Mouse (Mus musculus): ENCODE data around the gene Apoa4. TPM values are rescaled to one million over a fixed set of nuclear protein-coding genes. Genes with fewer than 3 reads are reported as not detected.

Apoa4 gene
- polyA plus RNA-seq, 1 experiment from 2014 or later = not detected

- no peaks in the 10 kb centered on the region for H3K4me1 ChIP-seq
- ATAC-seq (ENCODE audit: low FRiP score) = no peak
- WGBS = 92% methylated on average over 4 of the region's 4 CpGs
- no peaks in the 10 kb centered on the region for H3K27me3 ChIP-seq
- no peak overlapping the region for H3K4me3 ChIP-seq (replicated peaks)
- peaks cover 39% of the 10 kb centered on the region for H3K36me3 ChIP-seq (replicated peaks)
- H3K9me3 ChIP-seq = no peaks in the 10 kb centered on the region
- no peak overlapping the region for H3K9ac ChIP-seq
- no peak overlapping the region for H3K27ac ChIP-seq
- H3K4me2 ChIP-seq = no peak overlapping the region
Observed at GRCm38 (mm10) chr9:46214276-46214675, 26.2 kb upstream of the Apoa4 start.

GRCm38 (mm10) chr9:46214946-46215337 is 25.6 kb upstream of the Apoa4 start:
- Histone ChIP-seq H3K27ac (no peak overlapping the region), H3K9me3 (no peaks in the 10 kb centered on the region), H3K4me2 (no peak overlapping the region), H3K27me3 (no peaks in the 10 kb centered on the region), H3K4me1 (no peaks in the 10 kb centered on the region), H3K36me3 (replicated peaks) (peaks cover 36% of the 10 kb centered on the region), H3K9ac (no peak overlapping the region), H3K4me3 (replicated peaks) (no peak overlapping the region)
- WGBS = 93% methylated on average over 10 of the region's 10 CpGs
- no peak for ATAC-seq (ENCODE audit: low FRiP score)

- H3K4me1 ChIP-seq = no peaks in the 10 kb centered on the region
- H3K36me3 ChIP-seq (replicated peaks) = peaks cover 39% of the 10 kb centered on the region
- no peak overlapping the region for H3K4me2 ChIP-seq
- H3K4me3 ChIP-seq (replicated peaks) = no peak overlapping the region
- 88% methylated on average over 11 of the region's 11 CpGs for WGBS
- no peak for ATAC-seq (ENCODE audit: low FRiP score)
- H3K9ac ChIP-seq = no peak overlapping the region
- H3K9me3 ChIP-seq = no peaks in the 10 kb centered on the region
- H3K27ac ChIP-seq = no peak overlapping the region
- no peaks in the 10 kb centered on the region for H3K27me3 ChIP-seq
Observed at GRCm38 (mm10) chr9:46215338-46216322, 24.9 kb upstream of the Apoa4 start.

GRCm38 (mm10) chr9:46216744-46217470 is 23.6 kb upstream of the Apoa4 start:
- Histone ChIP-seq H3K36me3 (replicated peaks) (peaks cover 40% of the 10 kb centered on the region), H3K4me2 (no peak overlapping the region), H3K27me3 (no peaks in the 10 kb centered on the region), H3K27ac (no peak overlapping the region), H3K9ac (no peak overlapping the region), H3K4me1 (no peaks in the 10 kb centered on the region), H3K9me3 (no peaks in the 10 kb centered on the region), H3K4me3 (replicated peaks) (no peak overlapping the region)
- 94% methylated on average over 13 of the region's 13 CpGs for WGBS
- no peak for ATAC-seq (ENCODE audit: low FRiP score)

GRCm38 (mm10) chr9:46218176-46218575 is 22.3 kb upstream of the Apoa4 start:
- no peaks in the 10 kb centered on the region for H3K4me1 ChIP-seq
- H3K9ac ChIP-seq = no peak overlapping the region
- WGBS = 77% methylated on average over 9 of the region's 9 CpGs
- H3K4me3 ChIP-seq (replicated peaks) = no peak overlapping the region
- no peaks in the 10 kb centered on the region for H3K9me3 ChIP-seq
- H3K4me2 ChIP-seq = no peak overlapping the region
- no peak for ATAC-seq (ENCODE audit: low FRiP score)
- H3K27ac ChIP-seq = no peak overlapping the region
- peaks cover 38% of the 10 kb centered on the region for H3K36me3 ChIP-seq (replicated peaks)
- H3K27me3 ChIP-seq = no peaks in the 10 kb centered on the region

- WGBS = 88% methylated on average over 6 of the region's 6 CpGs
- Histone ChIP-seq H3K4me3 (replicated peaks) (no peak overlapping the region), H3K4me1 (no peaks in the 10 kb centered on the region), H3K36me3 (replicated peaks) (peaks cover 34% of the 10 kb centered on the region), H3K4me2 (no peak overlapping the region), H3K9me3 (no peaks in the 10 kb centered on the region), H3K9ac (no peak overlapping the region), H3K27ac (no peak overlapping the region), H3K27me3 (no peaks in the 10 kb centered on the region)
- no peak for ATAC-seq (ENCODE audit: low FRiP score)
Observed at GRCm38 (mm10) chr9:46223090-46223489, 17.4 kb upstream of the Apoa4 start.

GRCm38 (mm10) chr9:46224101-46224500 is 16.4 kb upstream of the Apoa4 start:
- H3K4me3 ChIP-seq (replicated peaks) = no peak overlapping the region
- no peaks in the 10 kb centered on the region for H3K4me1 ChIP-seq
- WGBS = 90% methylated on average over 3 of the region's 3 CpGs
- ATAC-seq (ENCODE audit: low FRiP score) = no peak
- H3K9ac ChIP-seq = no peak overlapping the region
- no peaks in the 10 kb centered on the region for H3K9me3 ChIP-seq
- no peak overlapping the region for H3K4me2 ChIP-seq
- peaks cover 7% of the 10 kb centered on the region; the same call in 1 of the 2 replicates for H3K27me3 ChIP-seq
- no peak overlapping the region for H3K27ac ChIP-seq
- H3K36me3 ChIP-seq (replicated peaks) = peaks cover 34% of the 10 kb centered on the region

GRCm38 (mm10) chr9:46224945-46225660 is 15.4 kb upstream of the Apoa4 start:
- Histone ChIP-seq H3K4me1 (peaks cover 3% of the 10 kb centered on the region; the same call in 1 of the 2 replicates), H3K27me3 (peaks cover 10% of the 10 kb centered on the region; the same call in 1 of the 2 replicates), H3K27ac (no peak overlapping the region), H3K9ac (no peak overlapping the region), H3K4me2 (no peak overlapping the region), H3K9me3 (no peaks in the 10 kb centered on the region), H3K36me3 (replicated peaks) (peaks cover 32% of the 10 kb centered on the region), H3K4me3 (replicated peaks) (no peak overlapping the region)
- ATAC-seq (ENCODE audit: low FRiP score) = no peak
- 75% methylated on average over 5 of the region's 5 CpGs for WGBS

GRCm38 (mm10) chr9:46227064-46227614 is 13.4 kb upstream of the Apoa4 start:
- Histone ChIP-seq H3K4me2 (no peak overlapping the region), H3K27ac (no peak overlapping the region), H3K36me3 (replicated peaks) (peaks cover 12% of the 10 kb centered on the region), H3K9ac (no peak overlapping the region), H3K27me3 (peaks cover 22% of the 10 kb centered on the region; the same call in 1 of the 2 replicates), H3K4me3 (replicated peaks) (no peak overlapping the region), H3K4me1 (peaks cover 11% of the 10 kb centered on the region), H3K9me3 (no peaks in the 10 kb centered on the region)
- 80% methylated on average over 3 of the region's 3 CpGs for WGBS
- ATAC-seq (ENCODE audit: low FRiP score) = no peak

GRCm38 (mm10) chr9:46228491-46228890 is 12.0 kb upstream of the Apoa4 start, which contains the start of gene Apoa1:
Gene Apoa1, plus strand, starts transcription at chr9:46228580.
- Histone ChIP-seq H3K4me3 (replicated peaks) (no peak within 1 kb of the TSS), H3K9ac (no peak within 1 kb of the TSS), H3K4me2 (0 out of 2 replicates have a peak within 1 kb of the TSS, but pooled peaks have one; percentile 81), H3K27me3 (peaks cover 22% of the 10 kb centered on the region; the same call in 1 of the 2 replicates), H3K4me1 (peaks cover 11% of the 10 kb centered on the region), H3K27ac (no peak within 1 kb of the TSS), H3K36me3 (replicated peaks) (peaks cover 2% of the 10 kb centered on the region), H3K9me3 (no peaks in the 10 kb centered on the region)
- WGBS = 63% methylated on average over 9 of the region's 9 CpGs
- ATAC-seq (ENCODE audit: low FRiP score) = no peak

GRCm38 (mm10) chr9:46229573-46230449 is 10.7 kb upstream of the Apoa4 start:
- H3K27me3 ChIP-seq = peaks cover 22% of the 10 kb centered on the region; the same call in 1 of the 2 replicates
- no peak overlapping the region for H3K27ac ChIP-seq
- WGBS = 15% methylated on average over 37 of the region's 37 CpGs
- peak overlapping the region; percentile 48 for H3K4me3 ChIP-seq (replicated peaks)
- peak; percentile 94 for ATAC-seq (ENCODE audit: low FRiP score)
- peak overlapping the region; percentile 81 for H3K4me2 ChIP-seq
- peak overlapping the region; percentile 63 for H3K9ac ChIP-seq
- H3K9me3 ChIP-seq = no peaks in the 10 kb centered on the region
- H3K4me1 ChIP-seq = peaks cover 11% of the 10 kb centered on the region
- H3K36me3 ChIP-seq (replicated peaks) = no peaks in the 10 kb centered on the region
